Mouse (Mus musculus) adrenal gland, postnatal 36 days (tissue): ENCODE results near the gene Cops2. TPM values are rescaled to one million over a fixed set of nuclear protein-coding genes. Genes with fewer than 3 reads are reported as not detected.
A peak's percentile ranks its signal among the peaks of the same experiment; 100 is the strongest.

Source experiments
- DNase-seq, 2 experiments: peaks; one replicate each; pipeline ENCODE4 v3.0.0; 2021; ENCODE audit warnings: mixed read lengths in 1 of 2
- long read RNA-seq, 2 experiments: library from polyadenylated mRNA; stranded (forward); transcript quantifications; one replicate each; pipeline ENCODE4 v2.0.0; 2021; ENCODE audit warnings: borderline sequencing depth in 2 of 2
- total RNA-seq, 2 experiments: library from RNA; stranded (reverse); gene quantifications; 2 replicates each; pipeline ENCODE4 v1.2.3; 2021

The Cops2 gene
- total RNA-seq: 100 to 1,000 TPM; 168 TPM
- long read RNA-seq, experiment 1, transcript Cops2-201 (13 exons, 2,073 nt): major isoform, 59 of 120 reads
- long read RNA-seq, experiment 1, transcript Cops2-203 (13 exons, 3,392 nt): minor isoform, 46 of 120 reads
- long read RNA-seq, experiment 1, partial matches to known transcripts: 9 of 120 reads
- long read RNA-seq, experiment 1, other reads (novel, unspliced or antisense): 6 of 120 reads
- long read RNA-seq, experiment 2, transcript Cops2-201 (13 exons, 2,073 nt): major isoform, 16 of 35 reads
- long read RNA-seq, experiment 2, transcript Cops2-203 (13 exons, 3,392 nt): minor isoform, 12 of 35 reads
- long read RNA-seq, experiment 2, partial matches to known transcripts: 4 of 35 reads
- long read RNA-seq, experiment 2, other reads (novel, unspliced or antisense): 3 of 35 reads

DNA sequence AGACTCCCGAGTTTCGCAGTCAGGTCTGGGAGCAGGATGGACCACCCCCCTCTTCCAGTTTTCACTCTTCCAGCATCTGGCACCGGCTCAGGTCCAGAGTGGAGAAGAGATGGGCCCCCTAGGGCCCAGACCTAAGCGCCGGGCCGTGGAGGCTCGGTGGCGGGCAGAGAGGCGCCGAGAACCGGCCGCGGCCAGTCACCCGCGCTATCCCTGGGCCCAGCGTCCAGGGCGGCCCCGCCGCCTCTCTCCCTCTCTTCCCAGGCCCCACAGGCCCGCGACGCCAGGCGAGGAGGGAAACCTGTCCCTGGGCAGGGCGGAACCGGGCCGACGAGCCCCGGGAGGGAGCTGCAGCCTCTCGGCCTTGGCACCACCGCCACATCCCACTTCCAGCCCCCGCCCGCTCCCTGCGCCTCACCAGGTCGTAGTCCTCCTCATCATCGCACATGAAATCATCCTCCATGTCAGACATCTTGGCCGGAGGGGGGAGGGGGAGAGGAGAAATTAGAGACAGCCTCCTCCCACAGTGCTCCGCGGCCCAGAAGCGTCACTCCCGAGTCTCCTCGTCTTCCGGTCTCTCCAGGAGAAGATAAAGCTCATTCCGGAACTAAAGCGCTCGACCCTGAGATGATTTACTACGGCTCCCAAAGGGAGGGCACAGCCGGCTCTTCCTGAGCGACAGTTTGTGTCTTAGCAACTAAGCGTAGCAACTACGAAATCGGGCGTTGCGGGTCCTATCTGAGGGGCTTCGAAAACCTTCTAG lies at the start of gene Cops2, which contains the start of gene Galk2:
Gene Cops2 (minus strand): TSS at position 619 of the 760 bp plus-strand sequence.
Gene Galk2 (plus strand): TSS at position 589 of the 760 bp plus-strand sequence.
- DNase-seq: peak; percentile 95 to 96

DNA sequence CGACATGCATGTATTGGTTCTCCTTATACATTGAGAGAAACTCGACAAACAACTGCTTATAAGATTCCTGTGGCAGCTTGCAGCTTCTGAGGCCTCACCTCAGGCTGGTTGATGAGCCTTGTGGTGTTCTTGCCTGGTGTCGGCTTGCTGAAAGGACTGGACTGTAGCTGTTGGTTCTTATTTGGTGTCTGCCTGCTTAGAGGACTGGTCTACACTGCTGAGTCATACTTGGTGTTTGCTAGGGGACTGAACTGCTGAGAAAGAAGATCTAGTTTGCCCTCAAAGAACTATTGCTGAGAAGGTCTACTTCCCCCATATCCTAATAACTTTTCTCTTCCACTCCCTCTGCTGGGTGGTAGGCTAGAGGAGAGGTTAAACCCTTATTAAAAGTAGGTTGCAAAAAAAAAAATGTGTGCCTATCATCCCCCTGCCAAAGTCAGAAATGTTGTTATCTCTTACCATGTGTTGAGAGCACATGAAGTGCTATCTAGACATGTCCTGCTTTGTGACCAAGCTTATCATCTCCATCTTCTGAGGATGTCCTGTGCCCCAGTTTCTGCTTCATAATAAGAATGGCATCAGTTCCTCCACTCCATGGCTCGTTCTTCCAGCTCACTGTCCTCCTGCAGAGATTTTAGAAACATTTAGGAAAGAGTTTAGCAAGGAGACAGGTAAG lies 48.8 kb upstream of the Cops2 start:
- no peak for DNase-seq

DNA sequence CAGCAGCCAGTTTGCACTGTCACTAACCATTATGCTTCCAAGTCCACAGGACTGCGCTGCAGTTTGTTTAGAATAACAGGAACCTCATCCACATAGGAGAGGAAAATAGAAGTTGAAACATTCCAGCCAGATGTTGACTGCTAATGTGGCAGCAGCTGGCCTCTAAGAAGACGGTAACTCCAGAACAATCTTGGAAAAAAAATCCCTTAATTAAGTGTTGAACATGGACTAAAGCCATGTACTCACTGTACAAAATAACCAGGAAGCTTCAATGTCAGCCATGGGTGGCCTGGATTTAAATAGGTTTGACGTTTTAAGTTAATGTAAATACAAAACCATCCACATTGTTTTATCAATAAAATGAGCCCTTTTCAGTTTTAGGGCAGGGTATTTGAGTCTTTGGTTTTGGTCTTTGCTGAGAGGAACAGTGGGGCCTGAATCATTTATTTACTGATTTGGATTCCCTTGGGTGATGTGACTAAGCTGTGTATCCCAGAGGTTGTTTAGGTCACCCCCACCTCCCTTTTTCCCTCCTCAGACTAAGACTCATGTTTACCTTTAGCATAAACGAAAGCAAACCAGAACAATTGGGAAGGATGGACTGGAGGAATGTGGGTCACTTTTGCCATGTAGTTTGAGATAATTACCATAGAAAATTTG lies 47.6 kb upstream of the Cops2 start:
- no peak for DNase-seq

DNA sequence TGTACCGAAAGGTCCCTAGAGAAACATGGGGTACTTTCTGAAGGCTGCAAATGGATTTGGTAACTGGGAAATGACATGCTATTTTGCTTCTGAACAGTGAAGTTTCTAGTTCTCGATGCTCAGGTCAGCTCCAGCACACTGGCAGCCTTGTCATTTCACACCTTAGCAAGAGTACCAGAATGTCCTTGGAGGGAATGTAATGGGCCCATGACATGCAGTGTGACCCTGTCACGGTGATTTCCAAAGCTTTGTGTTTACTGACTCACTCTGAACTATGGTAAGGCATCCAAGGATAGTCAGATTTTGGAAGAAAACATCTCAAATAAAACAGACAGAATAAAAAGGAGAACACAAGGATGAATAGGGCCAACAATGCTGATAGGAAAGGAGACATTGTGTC lies 42.5 kb upstream of the Cops2 start:
- DNase-seq: peak; percentile 19 to 49

DNA sequence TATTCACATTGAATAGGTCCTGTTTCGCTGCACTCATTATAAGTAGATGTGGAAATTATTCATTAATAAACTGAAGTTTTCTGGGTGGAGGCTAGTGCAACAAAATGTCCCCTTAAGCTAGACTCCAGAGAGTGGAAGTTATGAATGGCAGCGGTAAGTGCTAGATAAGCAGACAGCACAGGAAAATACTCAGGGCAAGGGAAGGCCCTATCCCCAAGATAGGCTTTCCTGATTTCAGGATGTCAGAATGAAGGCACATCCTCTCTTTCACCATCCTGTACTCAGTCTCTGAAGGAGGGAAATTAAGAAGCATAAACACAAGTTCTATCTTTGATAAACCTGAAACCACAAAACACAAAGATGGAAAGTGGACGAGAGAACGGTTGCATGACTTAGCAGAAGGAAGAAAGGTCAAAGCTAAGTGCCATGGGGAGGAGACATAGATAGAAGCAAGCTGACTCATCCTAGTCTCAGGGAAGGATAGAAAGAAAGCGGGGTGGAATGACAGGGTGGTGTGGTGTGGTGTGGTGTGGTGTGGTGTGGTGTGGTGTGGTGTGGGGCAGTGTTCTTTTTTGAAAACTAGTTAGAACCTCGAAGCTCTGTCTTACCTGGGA lies 42.0 kb upstream of the Cops2 start:
- peak; percentile 17 to 21 for DNase-seq

DNA sequence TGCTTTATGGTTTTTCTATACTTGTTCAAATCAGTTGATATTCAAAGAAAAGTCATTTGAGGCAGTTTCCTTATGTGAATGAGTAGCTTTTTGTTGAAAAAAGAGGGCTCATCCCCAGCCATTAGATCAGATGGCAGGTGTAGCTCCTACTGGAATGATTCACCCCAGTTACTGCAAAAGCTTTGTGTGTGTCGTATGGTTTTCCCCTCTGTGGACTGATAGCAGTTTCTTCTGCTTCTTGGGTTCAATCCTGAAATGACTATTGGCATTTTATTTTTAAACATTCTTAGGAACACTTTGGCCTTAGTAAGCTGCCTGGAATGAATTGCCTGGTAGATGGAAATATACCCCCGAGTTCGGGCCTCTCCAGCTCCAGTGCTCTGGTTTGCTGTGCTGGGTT lies 37.4 kb upstream of the Cops2 start:
- no peak for DNase-seq

DNA sequence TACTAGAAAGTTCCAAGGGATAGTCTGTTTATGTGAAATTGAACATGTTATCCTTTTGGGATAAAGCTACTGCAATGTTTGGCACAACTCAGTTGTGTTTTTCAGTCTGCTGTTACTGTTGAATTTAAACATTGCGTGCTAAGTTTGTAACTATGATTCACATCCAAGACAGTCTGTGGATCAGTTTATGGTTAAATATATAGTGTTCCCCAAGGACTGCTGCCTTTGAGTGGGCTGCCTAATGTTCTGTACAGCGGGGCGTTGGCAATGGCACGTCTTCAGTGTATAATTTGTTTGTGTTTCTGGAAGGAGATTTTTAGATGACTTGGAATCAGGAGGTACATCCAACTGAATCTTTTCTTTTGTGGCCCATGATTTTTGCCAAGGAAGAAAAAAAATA lies 36.2 kb upstream of the Cops2 start:
- no peak for DNase-seq

DNA sequence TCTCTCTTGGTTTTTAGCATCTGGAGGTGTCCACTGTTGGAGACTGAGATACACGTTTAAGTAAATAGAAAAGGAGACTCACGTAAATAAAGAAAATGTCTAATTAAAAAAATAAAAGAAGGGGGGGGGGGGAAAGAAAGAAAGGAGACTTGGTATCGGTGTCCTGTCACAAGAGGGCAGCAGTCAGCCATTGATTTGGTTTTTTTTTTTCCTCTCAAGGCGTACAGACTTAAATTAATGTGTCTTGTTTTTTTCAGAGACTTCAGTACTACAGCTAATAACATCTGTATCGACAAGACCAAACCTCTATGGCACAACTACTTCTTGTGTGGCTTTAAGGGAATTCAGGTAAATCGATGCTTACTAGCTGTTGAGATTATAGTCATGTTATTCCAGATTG lies 34.2 kb upstream of the Cops2 start:
- peak; percentile 33 to 69 for DNase-seq

DNA sequence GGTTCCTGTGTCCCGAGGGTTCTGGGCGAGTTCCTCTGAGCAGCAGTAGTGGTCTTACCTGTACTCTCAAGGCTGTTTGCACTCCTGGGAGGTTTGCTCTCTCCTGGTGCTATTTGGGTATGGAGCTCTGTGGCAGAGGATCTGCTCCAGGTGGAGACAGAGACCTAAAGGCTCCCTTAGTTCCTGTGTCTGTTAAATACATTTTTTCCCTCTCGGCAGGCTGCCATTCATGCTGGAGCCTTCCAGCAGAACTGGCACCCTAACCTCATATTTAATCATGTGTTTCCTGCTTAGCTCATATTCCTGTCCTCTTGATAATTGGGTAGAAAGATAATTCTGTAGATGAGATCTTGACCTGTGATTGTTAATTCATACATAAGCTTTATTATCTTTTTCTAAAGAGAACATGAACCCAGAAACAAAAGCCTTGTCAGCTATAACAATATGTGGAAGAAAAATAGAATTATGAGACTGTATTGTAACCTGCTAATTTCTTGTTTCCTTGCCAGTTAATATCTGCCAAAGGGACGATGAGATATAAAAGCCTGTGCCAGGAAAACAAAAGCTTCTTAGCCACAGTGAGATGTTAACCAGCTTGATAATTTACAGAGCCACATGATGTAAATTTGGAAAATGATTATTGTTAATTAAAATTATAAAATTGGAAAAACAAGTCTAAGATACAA lies 27.1 kb upstream of the Cops2 start:
- no peak for DNase-seq

DNA sequence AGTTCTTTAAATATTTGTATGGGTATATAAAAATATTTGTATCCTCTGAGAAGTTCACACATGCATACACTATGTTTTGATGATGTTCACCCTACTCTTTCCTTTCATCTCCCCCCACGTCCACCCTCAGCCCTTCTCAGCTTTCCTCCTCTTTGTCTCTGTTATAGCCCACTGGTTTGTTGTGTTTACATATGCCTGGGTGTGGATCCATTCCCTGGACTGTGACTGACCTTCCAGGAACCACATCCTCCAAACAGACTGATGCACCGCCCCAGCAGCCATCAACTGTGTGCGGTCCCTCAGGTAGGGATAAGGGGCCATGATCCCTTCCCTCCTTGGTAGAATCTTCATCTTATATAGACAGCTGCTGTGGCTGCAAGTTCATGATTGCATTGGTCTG lies 11.2 kb upstream of the Cops2 start:
- DNase-seq: no peak

DNA sequence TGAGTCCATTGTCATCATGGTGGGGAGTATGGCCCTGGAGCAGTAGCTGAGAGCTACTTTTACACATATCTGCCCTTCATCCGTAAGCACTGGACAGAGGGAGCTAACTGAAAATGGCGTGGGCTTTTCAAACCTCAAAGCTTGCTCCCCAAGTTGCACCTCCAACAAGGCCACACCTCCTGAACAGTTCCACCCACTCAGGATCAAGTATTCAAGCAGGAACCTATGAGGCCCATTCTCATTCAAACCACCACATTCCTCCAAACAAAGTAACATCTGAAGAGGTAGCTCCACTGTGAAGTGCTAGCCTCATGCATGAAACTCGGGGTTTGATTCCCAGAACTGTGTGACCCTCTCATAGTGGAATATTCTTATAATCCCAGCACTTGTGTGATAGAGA lies 9.4 kb upstream of the Cops2 start:
- no peak for DNase-seq

DNA sequence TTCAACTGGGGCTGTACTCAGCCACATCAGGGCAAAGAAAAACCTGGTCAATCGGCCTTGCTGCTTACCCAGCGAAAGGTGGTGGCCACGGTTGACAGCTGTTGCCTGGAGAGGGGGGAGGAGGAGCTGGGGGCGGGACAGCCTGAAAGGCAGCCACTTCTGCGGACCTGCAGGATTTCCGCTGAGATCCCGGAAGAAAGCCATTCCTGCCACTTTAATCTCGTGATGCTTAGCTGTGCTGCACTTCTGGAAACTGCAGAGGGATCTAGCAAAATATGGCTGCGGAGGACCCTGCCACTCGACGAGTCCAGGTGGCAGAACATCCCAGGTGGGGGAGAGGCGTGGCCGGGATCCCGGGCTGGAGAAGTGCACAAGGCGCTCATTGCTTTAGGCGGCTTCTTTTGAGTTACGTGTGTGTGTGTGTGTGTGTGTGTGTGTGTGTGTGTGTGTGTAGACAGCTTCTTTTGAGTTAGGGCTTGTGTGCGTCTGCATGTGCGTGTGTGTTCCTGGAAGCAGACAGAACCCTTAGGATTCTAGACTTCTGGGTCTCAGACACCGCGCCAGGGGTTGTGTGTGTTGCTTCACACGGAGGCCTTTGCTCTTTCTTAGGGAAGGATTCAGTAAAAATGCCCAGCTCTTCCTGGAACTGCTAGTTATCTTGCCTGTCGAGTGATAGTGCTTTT lies 7.3 kb upstream of the Cops2 start:
- peak; percentile 77 to 87 for DNase-seq

DNA sequence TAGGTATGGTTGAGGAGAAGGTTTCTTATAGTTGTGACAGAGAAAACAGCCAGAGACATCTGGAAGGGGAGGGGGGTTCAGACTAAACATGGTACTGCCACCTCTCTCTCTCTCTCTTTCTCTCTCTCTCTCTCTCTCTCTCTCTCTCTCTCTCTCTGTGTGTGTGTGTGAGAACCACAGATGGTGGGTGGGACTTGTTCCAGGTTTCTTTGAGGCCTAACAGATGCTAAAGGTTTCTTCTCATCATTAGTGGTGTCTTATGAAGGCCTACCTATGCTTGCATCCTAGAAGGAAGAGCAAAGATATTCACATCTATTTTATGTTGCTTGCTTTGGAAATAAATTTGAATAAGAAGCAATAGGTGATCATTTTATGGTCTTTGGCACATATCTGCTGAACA lies 6.6 kb upstream of the Cops2 start:
- no peak for DNase-seq

DNA sequence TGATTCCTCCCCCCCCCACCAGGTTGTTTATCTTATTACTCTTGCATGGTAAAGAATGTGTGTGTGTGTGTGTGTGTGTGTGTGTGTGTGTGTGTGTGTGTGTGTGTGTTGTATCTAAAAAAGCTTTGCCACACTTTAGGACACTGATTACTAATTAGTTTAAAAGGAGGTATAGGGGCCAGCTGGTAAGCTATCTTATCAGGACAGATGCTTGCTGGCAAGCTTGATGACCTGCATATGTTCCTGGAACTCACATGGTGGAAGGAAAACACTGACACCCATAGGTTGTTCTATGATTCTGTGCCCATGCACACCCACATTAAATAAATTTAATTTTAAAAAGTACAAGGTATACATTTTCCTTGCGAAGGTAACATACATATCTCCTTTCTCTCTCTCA lies 5.6 kb upstream of the Cops2 start:
- no peak for DNase-seq

DNA sequence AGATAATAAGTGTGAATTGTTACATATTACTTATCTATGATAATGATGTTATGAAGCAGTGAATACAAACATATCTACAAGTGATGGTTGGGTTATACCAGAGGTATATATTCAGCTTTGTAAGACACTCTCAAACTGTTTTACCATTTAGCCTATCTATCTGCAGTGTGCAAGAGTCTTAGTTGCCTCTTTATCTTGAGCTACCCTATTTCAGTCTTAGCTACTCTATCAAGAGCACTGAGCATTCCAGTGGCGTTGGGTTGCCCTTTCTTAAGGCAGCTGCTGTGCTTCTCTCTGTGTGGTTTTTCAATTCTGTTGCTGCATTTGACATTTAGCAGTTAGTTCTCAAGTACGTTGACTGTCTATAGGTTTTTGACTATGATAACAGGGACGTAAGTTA lies 4.9 kb upstream of the Cops2 start:
- DNase-seq: no peak

DNA sequence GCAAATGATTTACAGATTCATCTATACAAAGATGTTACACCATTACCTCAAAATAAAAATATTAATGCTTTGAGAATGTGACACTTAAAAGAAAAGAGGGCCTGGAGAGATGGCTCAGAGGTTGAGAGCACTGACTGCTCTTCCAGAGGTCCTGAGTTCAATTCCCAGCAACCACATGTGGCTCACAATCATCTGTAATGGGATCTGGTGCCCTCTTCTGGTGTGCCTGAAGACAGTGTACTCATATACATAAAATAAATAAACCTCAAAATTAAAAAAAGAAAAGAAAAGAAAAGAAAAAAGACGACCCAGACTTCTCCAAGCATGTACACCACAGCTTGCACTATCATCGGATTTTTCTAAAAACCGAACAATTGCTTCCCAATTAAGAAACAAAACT lies 1.2 kb downstream of the Cops2 start:
- no peak for DNase-seq

DNA sequence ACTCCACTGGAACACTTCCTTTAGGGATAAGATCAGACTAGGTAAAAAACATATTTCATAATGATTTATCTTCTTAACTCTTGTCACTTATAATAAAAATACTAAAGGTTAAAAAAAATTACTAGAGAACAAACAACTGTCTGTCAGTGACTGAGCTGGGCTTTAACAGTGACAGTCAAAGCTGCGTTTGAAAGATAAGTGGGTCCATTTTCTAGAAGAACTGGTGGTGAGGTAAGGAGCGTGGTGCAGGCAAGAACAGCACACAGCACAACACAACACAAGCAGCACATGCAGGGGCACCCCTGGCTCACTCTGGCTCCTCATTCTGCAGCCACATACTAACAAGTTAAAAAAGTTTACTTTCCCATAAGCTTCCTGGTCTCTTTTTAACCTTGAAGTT lies 7.7 kb downstream of the Cops2 start:
- no peak for DNase-seq

DNA sequence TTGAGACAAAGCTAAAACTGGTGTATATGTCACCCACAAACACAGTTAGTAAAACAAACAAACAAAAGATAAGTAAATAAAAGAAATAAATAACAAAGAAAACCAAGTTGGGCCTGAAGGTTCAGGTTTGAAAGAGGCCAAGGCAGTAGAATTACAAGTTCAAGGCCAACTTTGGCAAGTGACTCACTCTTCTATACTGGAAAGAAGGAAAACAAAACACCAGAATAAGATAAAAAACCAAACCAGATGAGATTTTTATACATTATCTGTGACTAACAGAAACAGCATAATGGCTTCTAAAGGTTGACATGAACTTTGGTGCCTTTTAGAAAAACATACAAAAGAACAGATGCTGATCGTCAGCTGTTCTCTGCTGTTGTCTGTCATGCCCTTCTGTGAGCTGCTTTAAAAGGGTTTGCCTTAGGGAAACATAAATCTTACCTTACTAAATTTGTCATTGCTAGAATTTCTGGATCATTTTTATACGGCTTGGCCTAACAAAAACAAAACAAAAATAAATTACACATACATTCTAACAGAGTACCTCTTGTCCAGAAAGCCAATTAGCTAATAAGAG lies 20.1 kb downstream of the Cops2 start:
- no peak for DNase-seq

DNA sequence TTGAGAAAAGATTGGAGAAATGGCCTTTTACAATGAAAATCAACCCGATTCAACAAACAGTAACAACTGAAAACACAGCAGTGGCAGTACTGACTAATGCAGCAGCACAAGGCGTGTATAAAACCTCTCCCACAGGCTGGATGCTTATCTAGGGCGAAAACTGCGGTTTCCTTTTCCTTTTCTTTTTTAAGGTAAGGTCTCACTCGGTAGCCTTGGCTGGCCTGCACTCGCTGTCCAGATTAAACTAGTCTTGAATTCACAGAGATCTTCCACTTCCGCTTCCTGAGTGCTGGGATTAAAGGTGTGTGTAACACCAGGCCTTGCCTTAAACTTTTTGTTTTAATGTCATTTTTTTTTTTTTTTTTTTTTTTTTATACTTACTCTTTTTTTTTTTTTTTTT lies 20.8 kb downstream of the Cops2 start:
- DNase-seq: no peak

DNA sequence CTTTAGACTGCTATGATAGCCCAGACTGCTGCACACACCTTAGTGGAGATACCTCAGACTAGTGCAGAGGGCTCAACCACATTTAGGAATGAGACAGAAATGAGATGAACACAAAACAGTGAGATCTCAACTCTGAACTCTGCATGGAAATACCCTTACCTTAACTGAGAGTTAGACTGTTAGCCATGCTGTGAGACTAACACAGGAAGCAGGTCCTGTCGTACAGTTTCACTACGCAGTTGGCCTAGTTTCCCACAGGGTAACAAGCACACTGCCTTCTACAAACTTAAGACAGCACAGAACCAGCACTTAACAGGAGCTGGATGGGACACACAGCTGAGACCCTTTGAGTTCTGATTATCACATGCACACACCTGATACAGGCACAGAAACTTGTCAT lies 29.0 kb downstream of the Cops2 start:
- no peak for DNase-seq
